Mouse (Mus musculus): ENCODE measurements around the gene Rnase9.

GRCm38 (mm10) chr14:50997999-50998666 lies 43.5 kb downstream of the Rnase9 start:
- no peak for TF ChIP-seq GATA1 (IDR thresholded peaks at IDR 0.05; ENCODE audit: low read length)
- no peak for TF ChIP-seq TAL1 (IDR thresholded peaks at IDR 0.05; ENCODE audit: low read length)
